Mouse (Mus musculus) MEL-GATA-1-ER (cell line): Measurements from ENCODE around the gene Ube2u.

ENCODE experiments used
- DNase-seq: peaks from one replicate; pipeline ENCODE4 v3.0.0-alpha.2; 2012; ENCODE audit warnings: low read depth; ENCODE audit errors: extremely low read depth

Gene Ube2u

DNA sequence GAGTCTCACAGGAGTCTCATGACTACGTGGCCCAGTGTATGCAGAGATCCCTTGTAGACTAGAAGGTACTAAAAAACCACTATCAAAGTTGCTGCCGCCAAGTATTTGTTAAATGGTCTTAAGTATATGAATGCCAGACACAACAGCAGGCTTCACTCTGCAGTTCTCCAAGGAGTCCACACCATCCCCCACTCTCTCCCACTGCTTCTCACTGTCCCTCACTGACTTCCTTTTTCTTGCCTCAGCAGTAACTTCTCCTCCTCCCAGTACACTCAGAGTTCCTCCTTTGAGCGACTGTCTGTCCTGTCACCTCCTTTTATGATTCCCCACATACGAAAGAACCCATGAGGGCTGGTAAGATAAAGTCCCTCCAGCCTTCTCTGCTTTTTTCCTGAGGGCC, 69.3 kb downstream of the Ube2u start:
- DNase-seq = peak; percentile 27

DNA sequence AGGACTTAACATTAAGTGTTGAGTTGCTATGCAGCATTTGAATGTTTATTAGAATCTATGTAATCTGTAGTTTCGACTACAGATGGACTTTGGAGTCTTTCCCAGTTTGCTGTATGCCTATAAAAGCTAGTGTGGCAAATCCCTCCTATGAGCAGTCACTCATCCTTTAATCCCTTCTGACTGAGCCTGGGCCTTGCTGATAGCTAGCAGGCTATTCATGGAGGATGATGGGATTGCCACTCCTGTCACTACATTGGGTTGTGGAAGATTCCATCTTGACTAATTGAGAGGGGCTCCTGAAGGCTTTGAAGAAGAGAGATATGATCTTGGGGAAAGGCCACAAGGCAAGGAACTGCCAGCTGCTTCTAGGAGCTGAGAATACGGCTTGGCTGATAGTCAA, 74.6 kb downstream of the Ube2u start:
- no peak for DNase-seq

DNA sequence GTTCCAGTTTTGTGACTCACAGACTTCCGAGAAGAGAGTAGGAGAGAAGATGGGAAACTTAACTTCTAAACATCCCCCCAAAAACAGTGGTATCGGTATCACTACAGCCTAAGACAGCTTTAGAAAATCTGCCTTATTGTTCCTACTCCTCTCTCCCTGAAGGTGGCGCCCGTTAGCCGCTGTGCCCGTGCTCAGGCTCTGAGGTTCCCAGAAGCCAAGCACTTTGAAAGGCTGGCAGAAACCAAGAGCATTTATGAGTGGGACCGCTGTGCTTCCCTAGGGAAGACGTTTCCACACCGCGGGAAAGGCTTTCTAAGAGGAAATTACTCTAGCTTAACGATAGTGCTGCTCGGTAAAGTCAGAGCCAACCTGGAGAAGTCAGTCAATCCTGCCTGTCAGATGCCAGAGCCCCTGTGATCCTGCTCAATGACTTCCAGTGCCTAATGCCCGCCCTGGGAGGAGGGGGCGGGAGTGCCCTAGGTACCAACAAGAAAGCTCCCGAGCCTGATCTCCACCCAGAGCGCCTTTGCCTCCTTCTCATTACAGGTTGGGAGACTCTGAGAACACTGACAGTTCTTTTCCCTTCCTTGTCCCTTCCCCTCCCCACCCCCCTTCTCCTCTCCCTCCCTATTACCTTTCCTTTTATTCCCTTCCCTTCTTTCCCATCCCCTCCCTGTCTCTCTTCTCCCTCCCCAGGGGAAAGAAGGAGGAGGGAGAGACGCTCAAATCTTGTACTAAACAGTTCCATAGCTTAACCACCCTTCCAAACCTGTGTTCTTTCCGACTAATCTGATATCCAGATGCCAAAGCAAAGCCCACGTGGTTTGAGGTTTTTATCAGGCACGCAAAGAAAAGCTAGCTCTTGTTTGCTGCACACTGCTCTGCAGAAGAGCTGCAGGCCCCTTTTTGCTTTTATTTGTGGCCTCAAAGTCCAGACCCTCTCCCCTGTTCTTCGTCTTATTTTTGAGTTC, 109.9 kb downstream of the Ube2u start:
- DNase-seq = no peak

GRCm38 (mm10) chr4:100595771-100596170, 117.1 kb downstream of the Ube2u start:
- DNase-seq = no peak

DNA sequence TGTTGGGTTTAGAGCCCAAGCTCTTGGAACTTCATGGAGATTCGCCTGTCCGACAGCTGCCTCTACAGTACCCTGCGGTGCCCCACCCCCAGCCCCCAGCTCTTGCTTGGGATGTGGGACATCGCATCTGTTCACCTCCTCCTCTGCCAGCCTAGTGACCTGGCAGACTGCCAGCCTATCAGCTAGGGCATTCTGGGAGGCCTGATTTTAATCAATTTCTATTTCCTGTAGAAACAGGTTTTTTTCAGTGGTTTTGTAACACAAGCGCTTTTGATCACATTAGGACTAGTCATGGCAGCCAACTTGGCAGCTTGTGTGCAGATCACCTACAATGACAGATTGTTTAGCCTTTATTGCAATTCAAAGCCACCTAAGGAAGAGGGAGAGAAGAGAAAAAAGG, 118.0 kb downstream of the Ube2u start:
- no peak for DNase-seq

DNA sequence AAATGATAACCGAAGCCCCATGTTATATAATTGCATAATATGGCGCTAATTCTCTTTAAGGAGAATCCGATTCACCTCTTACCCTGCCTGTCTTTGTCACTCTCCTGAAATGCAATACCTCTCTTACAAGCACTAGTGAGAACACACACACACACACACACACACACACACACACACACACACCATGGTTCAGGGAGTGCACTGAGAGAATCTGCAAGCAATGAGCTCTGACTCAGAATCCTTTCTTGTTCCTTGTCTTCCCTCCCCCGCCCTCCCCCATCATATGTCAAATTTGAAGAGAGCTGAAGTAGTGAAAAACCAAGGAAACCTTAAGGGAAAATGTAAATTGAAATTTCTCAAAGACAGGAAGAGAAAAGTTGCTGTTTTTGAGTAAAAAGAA, 118.4 kb downstream of the Ube2u start:
- no peak for DNase-seq
